Mouse (Mus musculus): ENCODE results near the gene Crxos. TPM values are rescaled to one million over a fixed set of nuclear protein-coding genes. Genes with fewer than 3 reads are reported as not detected.

Crxos gene
- polyA plus RNA-seq, 1 experiment: not detected

DNA sequence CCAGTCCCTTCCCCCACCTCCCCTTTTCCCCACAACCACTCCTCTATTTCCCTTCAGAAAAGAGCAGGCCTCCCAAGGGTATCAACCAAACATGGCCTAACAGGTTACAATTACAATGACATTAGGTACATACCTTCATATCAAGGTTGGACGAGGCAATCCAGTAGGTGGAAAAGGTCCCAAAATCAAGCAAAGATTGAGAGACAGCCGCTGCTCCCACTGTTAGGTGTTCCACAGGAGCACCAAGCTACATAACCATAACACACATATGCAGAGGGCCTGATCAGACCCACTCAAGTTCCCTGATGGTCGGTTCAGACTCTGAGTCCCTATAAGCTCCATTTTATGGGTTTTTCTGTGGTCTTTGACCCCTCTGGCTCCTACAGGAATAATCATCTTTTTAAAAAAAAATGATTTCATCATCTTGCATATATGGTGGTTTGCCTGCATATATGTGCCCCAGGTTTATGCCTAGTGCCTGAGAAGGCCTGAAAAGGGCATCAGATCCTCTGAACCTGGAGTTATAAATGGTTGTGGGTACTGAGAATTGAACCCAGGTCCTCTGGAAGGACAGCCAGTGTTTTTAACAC, 33.8 kb downstream of the Crxos start:
- Histone ChIP-seq H3K9me3 (replicated peaks; ENCODE audit: control insufficient read depth, insufficient read depth, low read length, poor library complexity, severe bottlenecking) (no peaks in the 10 kb centered on the region), H3K27ac (ENCODE audit: insufficient read depth, low read length) (no peak overlapping the region), H3K4me3 (ENCODE audit: low read depth, low read length) (no peak overlapping the region), H3K27me3 (ENCODE audit: control insufficient read depth, insufficient read depth, low read length, poor library complexity, severe bottlenecking) (no peaks in the 10 kb centered on the region), H3K4me1 (ENCODE audit: control insufficient read depth, insufficient read depth, low read length) (peaks cover 3% of the 10 kb centered on the region), H3K9ac (ENCODE audit: low read depth, poor library complexity, severe bottlenecking) (no peak overlapping the region), H3K36me3 (ENCODE audit: control insufficient read depth, insufficient read depth, low read length, poor library complexity, severe bottlenecking) (peaks cover 14% of the 10 kb centered on the region)
- TF ChIP-seq CTCF (IDR thresholded peaks at IDR 0.05; ENCODE audit: low read depth, low read length) (no peak), EP300 (IDR thresholded peaks at IDR 0.05; ENCODE audit: insufficient read depth, low read depth, low read length) (no peak), POLR2A (IDR thresholded peaks at IDR 0.05; ENCODE audit: insufficient read depth, low read length) (no peak)

DNA sequence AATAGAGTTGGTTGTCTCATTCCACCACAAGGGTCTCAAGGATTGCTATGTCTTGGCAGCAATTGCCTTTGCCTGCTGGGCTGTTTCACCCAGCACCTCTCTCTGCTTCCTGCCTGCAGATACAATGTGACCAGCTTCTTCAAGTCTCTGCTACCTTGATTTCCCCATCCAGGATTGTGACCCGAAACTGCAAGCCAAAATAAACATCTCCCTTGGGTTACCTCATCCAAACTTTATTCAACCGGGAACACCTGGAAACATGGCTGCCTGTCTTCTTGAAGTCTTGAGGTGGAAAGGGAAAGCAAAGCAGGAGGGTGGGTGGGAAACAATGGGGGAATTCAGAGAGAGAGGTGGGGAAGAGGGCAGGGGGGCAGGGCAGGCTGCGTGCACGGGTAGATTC, 34.6 kb downstream of the Crxos start:
- no peak for TF ChIP-seq CTCF (IDR thresholded peaks at IDR 0.05; ENCODE audit: low read depth, low read length)
- no peak for TF ChIP-seq EP300 (IDR thresholded peaks at IDR 0.05; ENCODE audit: insufficient read depth, low read depth, low read length)
- no peak for TF ChIP-seq POLR2A (IDR thresholded peaks at IDR 0.05; ENCODE audit: insufficient read depth, low read length)
- no peaks in the 10 kb centered on the region for H3K9me3 ChIP-seq (replicated peaks; ENCODE audit: control insufficient read depth, insufficient read depth, low read length, poor library complexity, severe bottlenecking)
- no peak overlapping the region for H3K4me3 ChIP-seq (ENCODE audit: low read depth, low read length)
- H3K4me1 ChIP-seq (ENCODE audit: control insufficient read depth, insufficient read depth, low read length): peaks cover 3% of the 10 kb centered on the region
- no peak overlapping the region for H3K9ac ChIP-seq (ENCODE audit: low read depth, poor library complexity, severe bottlenecking)
- no peak overlapping the region for H3K27ac ChIP-seq (ENCODE audit: insufficient read depth, low read length)
- H3K27me3 ChIP-seq (ENCODE audit: control insufficient read depth, insufficient read depth, low read length, poor library complexity, severe bottlenecking): no peaks in the 10 kb centered on the region
- H3K36me3 ChIP-seq (ENCODE audit: control insufficient read depth, insufficient read depth, low read length, poor library complexity, severe bottlenecking): peaks cover 14% of the 10 kb centered on the region

DNA sequence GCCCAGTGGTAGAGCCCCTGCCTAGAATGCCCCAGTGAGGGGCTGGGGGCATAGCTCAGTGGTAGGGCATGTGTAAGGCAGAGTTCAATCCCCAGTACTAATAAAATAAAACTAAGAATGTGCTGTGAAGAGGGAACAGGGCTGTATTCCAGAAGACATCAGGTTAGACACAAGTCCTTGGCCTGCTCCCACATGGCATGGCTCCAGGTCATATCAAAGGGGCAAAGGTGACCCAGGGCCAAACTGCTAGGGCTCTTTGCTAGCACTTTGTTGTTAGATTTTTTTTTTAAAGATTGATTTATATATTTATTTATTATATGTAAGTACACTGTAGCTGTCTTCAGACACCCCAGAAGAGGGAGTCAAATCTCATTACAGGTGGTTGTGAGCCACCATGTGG, 36.0 kb downstream of the Crxos start:
- peaks cover 3% of the 10 kb centered on the region for H3K4me1 ChIP-seq (ENCODE audit: control insufficient read depth, insufficient read depth, low read length)
- no peaks in the 10 kb centered on the region for H3K27me3 ChIP-seq (ENCODE audit: control insufficient read depth, insufficient read depth, low read length, poor library complexity, severe bottlenecking)
- no peak for TF ChIP-seq POLR2A (IDR thresholded peaks at IDR 0.05; ENCODE audit: insufficient read depth, low read length)
- no peak for TF ChIP-seq EP300 (IDR thresholded peaks at IDR 0.05; ENCODE audit: insufficient read depth, low read depth, low read length)
- TF ChIP-seq CTCF (IDR thresholded peaks at IDR 0.05; ENCODE audit: low read depth, low read length): no peak
- no peak overlapping the region for H3K4me3 ChIP-seq (ENCODE audit: low read depth, low read length)
- H3K27ac ChIP-seq (ENCODE audit: insufficient read depth, low read length): no peak overlapping the region
- no peak overlapping the region for H3K9ac ChIP-seq (ENCODE audit: low read depth, poor library complexity, severe bottlenecking)
- H3K9me3 ChIP-seq (replicated peaks; ENCODE audit: control insufficient read depth, insufficient read depth, low read length, poor library complexity, severe bottlenecking): no peaks in the 10 kb centered on the region
- peaks cover 14% of the 10 kb centered on the region for H3K36me3 ChIP-seq (ENCODE audit: control insufficient read depth, insufficient read depth, low read length, poor library complexity, severe bottlenecking)

DNA sequence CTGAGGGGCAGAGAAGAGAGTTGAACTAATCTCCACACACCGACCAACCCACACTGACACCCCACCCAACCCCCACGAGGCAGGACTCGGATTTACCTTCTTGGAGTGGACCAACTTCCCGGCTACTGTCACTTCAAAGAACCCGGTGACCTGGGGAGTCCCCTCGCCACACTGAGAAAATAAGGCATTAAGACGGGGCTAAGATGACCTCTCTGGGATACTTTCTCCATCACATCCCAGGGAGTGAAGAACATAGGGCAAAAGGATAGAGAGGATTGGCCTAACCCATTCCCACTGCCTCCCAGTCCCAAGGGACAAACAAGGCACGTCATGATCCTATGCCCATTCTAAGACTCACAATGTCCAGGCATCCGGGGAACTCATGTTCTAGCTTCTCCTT, 37.5 kb downstream of the Crxos start:
- TF ChIP-seq CTCF (IDR thresholded peaks at IDR 0.05; ENCODE audit: low read depth, low read length) (no peak), POLR2A (IDR thresholded peaks at IDR 0.05; ENCODE audit: insufficient read depth, low read length) (no peak), EP300 (IDR thresholded peaks at IDR 0.05; ENCODE audit: insufficient read depth, low read depth, low read length) (no peak)
- H3K27ac ChIP-seq (ENCODE audit: insufficient read depth, low read length): no peak overlapping the region
- H3K9me3 ChIP-seq (replicated peaks; ENCODE audit: control insufficient read depth, insufficient read depth, low read length, poor library complexity, severe bottlenecking): no peaks in the 10 kb centered on the region
- H3K4me3 ChIP-seq (ENCODE audit: low read depth, low read length): no peak overlapping the region
- H3K27me3 ChIP-seq (ENCODE audit: control insufficient read depth, insufficient read depth, low read length, poor library complexity, severe bottlenecking): no peaks in the 10 kb centered on the region
- no peak overlapping the region for H3K9ac ChIP-seq (ENCODE audit: low read depth, poor library complexity, severe bottlenecking)
- H3K4me1 ChIP-seq (ENCODE audit: control insufficient read depth, insufficient read depth, low read length): peaks cover 3% of the 10 kb centered on the region
- H3K36me3 ChIP-seq (ENCODE audit: control insufficient read depth, insufficient read depth, low read length, poor library complexity, severe bottlenecking): peaks cover 14% of the 10 kb centered on the region

DNA sequence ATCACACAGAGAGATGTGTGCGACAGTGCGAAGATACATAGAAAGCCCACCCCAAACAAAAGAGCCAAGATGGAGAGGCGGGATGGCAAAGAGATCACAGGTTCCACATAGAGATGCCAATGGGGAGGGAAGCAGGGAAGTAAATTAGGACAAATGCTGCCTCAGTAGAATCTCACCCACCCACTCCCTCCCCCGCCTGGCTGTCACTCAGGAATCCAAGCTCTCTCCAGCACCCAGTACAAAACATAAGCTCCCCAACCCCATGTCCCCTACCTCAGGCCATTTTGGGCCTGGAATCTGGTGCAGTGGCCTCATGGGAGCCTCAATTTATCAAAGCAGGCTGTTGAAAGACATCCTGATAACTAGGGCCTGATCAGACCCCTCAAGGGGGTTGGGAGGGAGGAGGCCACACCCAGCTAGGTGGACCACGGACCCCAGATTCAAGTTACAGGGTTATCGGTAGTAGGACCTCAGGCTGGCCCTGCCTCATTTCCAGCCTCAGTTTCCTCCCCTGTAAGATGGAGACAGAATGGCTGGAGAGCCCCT, 38.3 kb downstream of the Crxos start:
- Histone ChIP-seq H3K4me1 (ENCODE audit: control insufficient read depth, insufficient read depth, low read length) (peaks cover 3% of the 10 kb centered on the region), H3K27ac (ENCODE audit: insufficient read depth, low read length) (no peak overlapping the region), H3K9ac (ENCODE audit: low read depth, poor library complexity, severe bottlenecking) (no peak overlapping the region), H3K36me3 (ENCODE audit: control insufficient read depth, insufficient read depth, low read length, poor library complexity, severe bottlenecking) (peaks cover 14% of the 10 kb centered on the region), H3K9me3 (replicated peaks; ENCODE audit: control insufficient read depth, insufficient read depth, low read length, poor library complexity, severe bottlenecking) (no peaks in the 10 kb centered on the region), H3K4me3 (ENCODE audit: low read depth, low read length) (peak overlapping the region; percentile 96), H3K27me3 (ENCODE audit: control insufficient read depth, insufficient read depth, low read length, poor library complexity, severe bottlenecking) (no peaks in the 10 kb centered on the region)
- TF ChIP-seq EP300 (IDR thresholded peaks at IDR 0.05; ENCODE audit: insufficient read depth, low read depth, low read length) (no peak), POLR2A (IDR thresholded peaks at IDR 0.05; ENCODE audit: insufficient read depth, low read length) (no peak), CTCF (IDR thresholded peaks at IDR 0.05; ENCODE audit: low read depth, low read length) (no peak)

- H3K27ac ChIP-seq (ENCODE audit: insufficient read depth, low read length): no peak overlapping the region
- no peaks in the 10 kb centered on the region for H3K9me3 ChIP-seq (replicated peaks; ENCODE audit: control insufficient read depth, insufficient read depth, low read length, poor library complexity, severe bottlenecking)
- peak overlapping the region; percentile 96 for H3K4me3 ChIP-seq (ENCODE audit: low read depth, low read length)
- H3K36me3 ChIP-seq (ENCODE audit: control insufficient read depth, insufficient read depth, low read length, poor library complexity, severe bottlenecking): peaks cover 14% of the 10 kb centered on the region
- H3K4me1 ChIP-seq (ENCODE audit: control insufficient read depth, insufficient read depth, low read length): peaks cover 3% of the 10 kb centered on the region
- no peaks in the 10 kb centered on the region for H3K27me3 ChIP-seq (ENCODE audit: control insufficient read depth, insufficient read depth, low read length, poor library complexity, severe bottlenecking)
- TF ChIP-seq EP300 (IDR thresholded peaks at IDR 0.05; ENCODE audit: insufficient read depth, low read depth, low read length): 0 out of 2 replicates have a peak, but pooled peaks have one; percentile 34
- TF ChIP-seq POLR2A (IDR thresholded peaks at IDR 0.05; ENCODE audit: insufficient read depth, low read length): no peak
- H3K9ac ChIP-seq (ENCODE audit: low read depth, poor library complexity, severe bottlenecking): peak overlapping the region; percentile 62
Observed at GRCm38 (mm10) chr7:15921796-15922195, 39.4 kb downstream of the Crxos start.
